Mouse (Mus musculus): ENCODE data around the gene Ptn. TPM values are rescaled to one million over a fixed set of nuclear protein-coding genes. Genes with fewer than 3 reads are reported as not detected.

The Ptn gene
- polyA plus RNA-seq, 1 experiment from 2014 or later: 385 TPM

- Histone ChIP-seq H3K9me3 (ENCODE audit: control insufficient read depth, low read length) (no peaks in the 10 kb centered on the region), H3K4me1 (replicated peaks; ENCODE audit: control insufficient read depth, insufficient read depth, low read length) (no peaks in the 10 kb centered on the region), H3K4me3 (ENCODE audit: low read depth, low read length) (no peak overlapping the region), H3K4me2 (replicated peaks; ENCODE audit: low read depth, low read length) (no peak overlapping the region), H3K9ac (ENCODE audit: low read depth, low read length) (no peak overlapping the region), H3K27ac (ENCODE audit: low read depth, low read length) (no peak overlapping the region), H3K27me3 (ENCODE audit: control insufficient read depth, insufficient read depth, low read length) (no peaks in the 10 kb centered on the region), H3K36me3 (ENCODE audit: control insufficient read depth, insufficient read depth, low read length) (no peaks in the 10 kb centered on the region)
- WGBS: 46% methylated on average over 3 of the region's 3 CpGs
- no peak for ATAC-seq (ENCODE audit: low FRiP score)
- no peak for DNase-seq (ENCODE audit: low spot score)
Observed at GRCm38 (mm10) chr6:36695481-36695880, 114.5 kb downstream of the Ptn start.

GRCm38 (mm10) chr6:36691497-36691896 lies 118.5 kb downstream of the Ptn start:
- Histone ChIP-seq H3K9ac (ENCODE audit: low read depth, low read length) (no peak overlapping the region), H3K9me3 (ENCODE audit: control insufficient read depth, low read length) (no peaks in the 10 kb centered on the region), H3K27me3 (ENCODE audit: control insufficient read depth, insufficient read depth, low read length) (no peaks in the 10 kb centered on the region), H3K36me3 (ENCODE audit: control insufficient read depth, insufficient read depth, low read length) (no peaks in the 10 kb centered on the region), H3K4me3 (ENCODE audit: low read depth, low read length) (no peak overlapping the region), H3K4me2 (replicated peaks; ENCODE audit: low read depth, low read length) (no peak overlapping the region), H3K4me1 (replicated peaks; ENCODE audit: control insufficient read depth, insufficient read depth, low read length) (no peaks in the 10 kb centered on the region), H3K27ac (ENCODE audit: low read depth, low read length) (no peak overlapping the region)
- DNase-seq (ENCODE audit: low spot score) (peak; percentile 56), ATAC-seq (ENCODE audit: low FRiP score) (0 out of 2 replicates have a peak, but pooled peaks have one; percentile 51)
- 16% methylated on average over 1 of the region's 1 CpGs for WGBS

- Histone ChIP-seq H3K27ac (ENCODE audit: low read depth, low read length) (no peak overlapping the region), H3K9ac (ENCODE audit: low read depth, low read length) (no peak overlapping the region), H3K9me3 (ENCODE audit: control insufficient read depth, low read length) (no peaks in the 10 kb centered on the region), H3K4me2 (replicated peaks; ENCODE audit: low read depth, low read length) (no peak overlapping the region), H3K36me3 (ENCODE audit: control insufficient read depth, insufficient read depth, low read length) (no peaks in the 10 kb centered on the region), H3K4me1 (replicated peaks; ENCODE audit: control insufficient read depth, insufficient read depth, low read length) (no peaks in the 10 kb centered on the region), H3K27me3 (ENCODE audit: control insufficient read depth, insufficient read depth, low read length) (no peaks in the 10 kb centered on the region), H3K4me3 (ENCODE audit: low read depth, low read length) (no peak overlapping the region)
- 94% methylated on average over 4 of the region's 4 CpGs for WGBS
- ATAC-seq (ENCODE audit: low FRiP score) (no peak), DNase-seq (ENCODE audit: low spot score) (no peak)
Observed at GRCm38 (mm10) chr6:36690941-36691340, 119.1 kb downstream of the Ptn start.

GRCm38 (mm10) chr6:36676710-36677691 lies 133.0 kb downstream of the Ptn start:
- H3K4me1 ChIP-seq (replicated peaks; ENCODE audit: control insufficient read depth, insufficient read depth, low read length): no peaks in the 10 kb centered on the region
- H3K4me2 ChIP-seq (replicated peaks; ENCODE audit: low read depth, low read length): no peak overlapping the region
- ATAC-seq (ENCODE audit: low FRiP score) (peak; percentile 36), DNase-seq (ENCODE audit: low spot score) (no peak)
- no peaks in the 10 kb centered on the region for H3K36me3 ChIP-seq (ENCODE audit: control insufficient read depth, insufficient read depth, low read length)
- no peak overlapping the region for H3K9ac ChIP-seq (ENCODE audit: low read depth, low read length)
- no peak overlapping the region for H3K4me3 ChIP-seq (ENCODE audit: low read depth, low read length)
- no peak overlapping the region for H3K27ac ChIP-seq (ENCODE audit: low read depth, low read length)
- WGBS: 66% methylated on average over 8 of the region's 8 CpGs
- no peaks in the 10 kb centered on the region for H3K27me3 ChIP-seq (ENCODE audit: control insufficient read depth, insufficient read depth, low read length)
- no peaks in the 10 kb centered on the region for H3K9me3 ChIP-seq (ENCODE audit: control insufficient read depth, low read length)

GRCm38 (mm10) chr6:36672399-36673221 lies 137.4 kb downstream of the Ptn start:
- ATAC-seq (ENCODE audit: low FRiP score): peak; percentile 80; the same call in 1 of the 2 replicates
- no peak overlapping the region for H3K4me2 ChIP-seq (replicated peaks; ENCODE audit: low read depth, low read length)
- WGBS: 69% methylated on average over 11 of the region's 11 CpGs
- no peaks in the 10 kb centered on the region for H3K4me1 ChIP-seq (replicated peaks; ENCODE audit: control insufficient read depth, insufficient read depth, low read length)
- H3K27ac ChIP-seq (ENCODE audit: low read depth, low read length): no peak overlapping the region
- H3K36me3 ChIP-seq (ENCODE audit: control insufficient read depth, insufficient read depth, low read length): no peaks in the 10 kb centered on the region
- no peak overlapping the region for H3K9ac ChIP-seq (ENCODE audit: low read depth, low read length)
- no peaks in the 10 kb centered on the region for H3K27me3 ChIP-seq (ENCODE audit: control insufficient read depth, insufficient read depth, low read length)
- no peaks in the 10 kb centered on the region for H3K9me3 ChIP-seq (ENCODE audit: control insufficient read depth, low read length)
- peak; percentile 36 for DNase-seq (ENCODE audit: low spot score)
- no peak overlapping the region for H3K4me3 ChIP-seq (ENCODE audit: low read depth, low read length)

- DNase-seq (ENCODE audit: low spot score) (no peak), ATAC-seq (ENCODE audit: low FRiP score) (no peak)
- Histone ChIP-seq H3K27me3 (ENCODE audit: control insufficient read depth, insufficient read depth, low read length) (no peaks in the 10 kb centered on the region), H3K4me2 (replicated peaks; ENCODE audit: low read depth, low read length) (no peak overlapping the region), H3K27ac (ENCODE audit: low read depth, low read length) (no peak overlapping the region), H3K9ac (ENCODE audit: low read depth, low read length) (no peak overlapping the region), H3K9me3 (ENCODE audit: control insufficient read depth, low read length) (no peaks in the 10 kb centered on the region), H3K4me1 (replicated peaks; ENCODE audit: control insufficient read depth, insufficient read depth, low read length) (no peaks in the 10 kb centered on the region), H3K36me3 (ENCODE audit: control insufficient read depth, insufficient read depth, low read length) (no peaks in the 10 kb centered on the region), H3K4me3 (ENCODE audit: low read depth, low read length) (no peak overlapping the region)
- 81% methylated on average over 3 of the region's 3 CpGs for WGBS
Observed at GRCm38 (mm10) chr6:36671274-36671673, 138.7 kb downstream of the Ptn start.

Data from hindbrain, embryonic 11.5 days (tissue).